Mouse (Mus musculus): ENCODE data around the gene Son. TPM values are rescaled to one million over a fixed set of nuclear protein-coding genes. Genes with fewer than 3 reads are reported as not detected.
A peak's percentile ranks its signal among the peaks of the same experiment; 100 is the strongest.

The Son gene
- polyA plus RNA-seq (2016; fragmentation: Nextera tagmentation; extraction: Ambion mirVana), result 165 and 167 TPM in 2 replicates

DNA sequence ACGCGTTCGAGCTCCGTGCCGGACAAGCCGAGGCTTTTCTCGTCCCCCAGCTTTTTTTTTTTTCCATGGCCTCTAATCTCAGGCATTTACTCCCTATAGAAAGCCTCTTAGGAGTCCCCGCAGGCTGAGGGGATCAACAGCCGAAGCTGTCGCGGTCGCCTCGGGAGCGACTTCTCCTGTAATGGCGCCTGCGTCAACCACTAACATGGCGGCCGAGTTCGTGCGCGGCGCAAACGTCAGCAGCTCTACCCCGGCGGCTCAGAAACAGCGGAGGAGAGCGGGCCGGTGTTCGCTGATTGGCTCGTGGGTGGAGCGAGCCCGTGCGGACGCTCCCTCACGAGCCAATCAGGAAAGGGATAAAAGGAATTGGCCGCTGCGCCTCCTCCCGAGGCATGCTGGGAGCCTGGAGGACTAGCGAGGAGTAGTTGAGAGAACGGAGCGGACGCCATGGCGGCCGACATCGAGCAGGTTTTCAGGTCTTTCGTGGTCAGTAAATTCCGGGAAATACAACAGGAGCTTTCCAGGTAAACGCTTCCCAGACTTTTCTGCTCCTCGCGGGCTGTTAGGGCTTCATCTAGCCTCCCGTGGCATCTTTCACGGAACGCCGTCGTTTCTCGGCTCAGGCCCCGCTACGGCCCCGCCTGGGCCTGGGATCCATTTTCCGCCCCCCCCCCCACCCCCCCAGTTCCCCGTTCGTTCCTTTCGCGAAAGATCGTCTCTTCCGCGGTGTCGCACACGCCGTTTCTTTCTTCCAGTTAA is at the start of gene Son:
Son (plus strand) TSS at position 46 of the 759 bp plus-strand sequence.
- peaks cover 14% of the 10 kb centered on the region for H3K36me3 ChIP-seq (replicated peaks)
- peak within 1 kb of the TSS; percentile 98 for H3K27ac ChIP-seq
- H3K4me3 ChIP-seq (replicated peaks), result peak within 1 kb of the TSS; percentile 80
- H3K9ac ChIP-seq, result peak within 1 kb of the TSS; percentile 87
- peak; percentile 97 for ATAC-seq (ENCODE audit: low FRiP score)
- peaks cover 23% of the 10 kb centered on the region for H3K4me1 ChIP-seq
- under 1% methylated on average over 69 of the region's 70 CpGs for WGBS
- H3K9me3 ChIP-seq, result no peaks in the 10 kb centered on the region
- no peaks in the 10 kb centered on the region for H3K27me3 ChIP-seq
- H3K4me2 ChIP-seq, result peak within 1 kb of the TSS; percentile 95

DNA sequence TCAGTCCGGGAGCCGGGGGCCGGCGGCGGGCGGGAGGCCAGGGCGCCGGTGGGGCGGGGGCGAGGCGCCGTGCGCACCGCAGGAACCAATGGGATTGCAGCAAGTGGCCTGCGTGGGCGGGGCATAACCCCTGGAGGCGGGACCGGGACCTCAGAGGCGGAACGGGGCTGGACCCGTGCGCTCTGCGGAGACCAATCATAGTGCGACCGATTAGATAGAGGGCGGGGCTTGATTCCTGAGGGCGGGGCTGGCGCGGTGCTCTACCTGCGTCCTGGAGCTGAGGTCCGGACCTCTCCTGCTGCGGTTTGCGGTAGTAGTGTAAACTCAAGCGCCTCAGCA is 49.7 kb upstream of the Son start, which contains the start of gene Tmem50b:
Tmem50b (minus strand) TSS at position 129 of the 339 bp plus-strand sequence.
- H3K27ac ChIP-seq, result peak within 1 kb of the TSS; percentile 69
- H3K9me3 ChIP-seq, result no peaks in the 10 kb centered on the region
- H3K27me3 ChIP-seq, result peaks cover 8% of the 10 kb centered on the region
- peak within 1 kb of the TSS; percentile 82 for H3K4me3 ChIP-seq (replicated peaks)
- peak within 1 kb of the TSS; percentile 88 for H3K4me2 ChIP-seq
- WGBS, result under 1% methylated on average over 34 of the region's 34 CpGs
- H3K4me1 ChIP-seq, result peaks cover 6% of the 10 kb centered on the region
- peak within 1 kb of the TSS; percentile 84 for H3K9ac ChIP-seq
- ATAC-seq (ENCODE audit: low FRiP score), result peak; percentile 100
- H3K36me3 ChIP-seq (replicated peaks), result no peaks in the 10 kb centered on the region

DNA sequence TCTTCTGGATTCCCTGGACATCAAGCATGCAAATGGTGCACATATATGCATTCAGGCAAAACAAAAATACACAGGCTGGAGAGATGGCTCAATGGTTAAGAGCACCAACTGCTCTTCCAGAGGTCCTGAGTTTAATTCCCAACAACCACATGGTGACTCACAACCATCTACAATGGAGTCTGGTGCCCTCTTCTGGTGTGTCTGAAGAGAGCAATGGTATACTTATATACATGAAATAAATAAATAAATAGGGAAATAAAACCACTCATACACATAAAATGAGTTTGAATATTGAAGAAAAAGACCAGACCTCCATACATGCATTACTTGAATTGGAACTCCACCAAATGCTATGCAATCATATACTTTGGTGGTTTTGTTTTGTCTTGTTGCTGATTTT is 48.1 kb upstream of the Son start:
- Histone ChIP-seq H3K9me3 (no peaks in the 10 kb centered on the region), H3K36me3 (replicated peaks) (no peaks in the 10 kb centered on the region), H3K9ac (no peak overlapping the region), H3K27me3 (peaks cover 8% of the 10 kb centered on the region), H3K4me3 (replicated peaks) (no peak overlapping the region), H3K27ac (no peak overlapping the region), H3K4me1 (peaks cover 6% of the 10 kb centered on the region), H3K4me2 (no peak overlapping the region)
- ATAC-seq (ENCODE audit: low FRiP score), result no peak

DNA sequence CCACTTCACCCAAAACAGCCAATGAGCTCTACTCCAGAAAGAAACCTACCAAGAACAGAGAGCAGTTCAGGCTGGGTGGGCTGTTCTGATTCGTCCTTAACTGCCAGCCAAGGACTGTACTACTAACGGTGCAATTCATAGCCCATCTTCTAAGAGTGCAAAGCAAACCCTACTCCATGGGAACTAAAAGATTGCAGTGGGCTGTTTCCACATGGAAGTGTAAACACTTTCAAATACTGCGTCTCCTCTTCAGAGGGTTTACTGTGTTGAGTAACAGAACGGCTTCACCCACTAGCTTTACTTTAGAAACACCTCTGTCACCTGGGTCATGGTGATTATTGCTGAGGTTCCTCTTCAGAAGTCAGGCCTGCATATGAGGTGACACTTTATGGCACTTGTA is 46.2 kb upstream of the Son start:
- no peak overlapping the region for H3K4me2 ChIP-seq
- no peak overlapping the region for H3K9ac ChIP-seq
- no peak overlapping the region for H3K4me3 ChIP-seq (replicated peaks)
- WGBS, result 88% methylated on average over 4 of the region's 4 CpGs
- no peak for ATAC-seq (ENCODE audit: low FRiP score)
- no peaks in the 10 kb centered on the region for H3K9me3 ChIP-seq
- H3K27me3 ChIP-seq, result peaks cover 8% of the 10 kb centered on the region
- no peak overlapping the region for H3K27ac ChIP-seq
- H3K36me3 ChIP-seq (replicated peaks), result no peaks in the 10 kb centered on the region
- H3K4me1 ChIP-seq, result peaks cover 6% of the 10 kb centered on the region

DNA sequence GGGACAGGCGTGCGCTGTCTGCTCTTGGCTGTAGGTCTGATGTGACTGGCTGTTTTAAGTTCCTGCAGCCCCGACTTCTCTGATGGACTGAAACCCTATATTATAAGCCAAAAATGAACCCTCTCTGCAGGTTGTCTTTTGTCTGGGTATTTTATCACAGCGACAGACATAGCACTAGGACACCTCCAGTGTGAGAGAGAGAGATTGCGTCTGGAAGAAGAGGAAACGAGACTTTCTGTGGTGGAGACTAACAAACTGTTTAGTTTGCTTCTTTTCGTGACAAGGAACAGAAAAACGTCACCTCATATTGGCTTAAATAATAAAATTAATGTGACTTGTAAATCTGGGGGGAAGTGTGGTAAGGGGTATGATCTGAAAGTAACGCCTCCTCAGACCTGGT is 45.6 kb upstream of the Son start:
- H3K4me1 ChIP-seq, result peaks cover 2% of the 10 kb centered on the region
- H3K4me3 ChIP-seq (replicated peaks), result no peak overlapping the region
- 83% methylated on average over 9 of the region's 9 CpGs for WGBS
- no peak for ATAC-seq (ENCODE audit: low FRiP score)
- no peaks in the 10 kb centered on the region for H3K36me3 ChIP-seq (replicated peaks)
- H3K27me3 ChIP-seq, result peaks cover 8% of the 10 kb centered on the region
- no peak overlapping the region for H3K4me2 ChIP-seq
- no peak overlapping the region for H3K9ac ChIP-seq
- H3K9me3 ChIP-seq, result no peaks in the 10 kb centered on the region
- no peak overlapping the region for H3K27ac ChIP-seq

DNA sequence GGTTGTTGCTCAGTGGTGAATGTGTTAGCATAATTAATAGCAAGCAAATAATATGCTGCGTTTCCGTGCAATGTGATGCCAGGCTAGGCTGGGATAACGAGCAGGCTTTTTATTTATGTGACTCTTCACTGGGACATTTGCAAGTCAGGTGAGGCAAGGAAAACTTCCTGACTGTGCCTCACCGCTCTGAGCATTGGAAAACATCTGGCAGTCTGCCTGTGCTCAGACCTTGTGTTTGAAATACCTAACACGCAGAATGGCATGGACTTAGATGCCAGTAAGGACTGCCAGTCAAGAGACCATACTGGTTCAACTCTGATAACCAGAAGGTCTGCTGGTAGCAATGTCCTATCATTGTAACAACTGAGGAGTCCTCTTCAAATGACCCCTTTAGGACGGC is 42.1 kb upstream of the Son start:
- no peak for ATAC-seq (ENCODE audit: low FRiP score)
- 69% methylated on average over 6 of the region's 6 CpGs for WGBS
- H3K9me3 ChIP-seq, result no peaks in the 10 kb centered on the region

DNA sequence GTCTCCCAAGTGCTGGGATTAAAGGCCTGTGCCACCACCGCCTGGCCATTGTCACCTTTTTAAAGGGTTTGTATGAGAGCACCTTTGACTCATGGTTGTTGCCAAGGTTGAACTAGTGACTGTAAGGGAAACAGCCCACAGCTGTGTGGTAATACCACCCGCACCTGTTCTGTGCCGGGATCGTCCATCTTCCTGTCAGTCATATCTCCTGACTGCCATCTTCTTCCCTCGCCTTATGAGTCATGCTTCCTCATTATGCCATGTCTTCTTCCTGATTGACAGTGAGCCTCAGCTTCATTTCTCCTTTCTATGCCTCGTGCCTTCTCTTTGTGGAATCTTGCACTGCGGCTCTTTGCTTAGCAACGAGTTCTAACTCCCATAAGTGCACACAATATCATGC is 40.3 kb upstream of the Son start:
- no peak overlapping the region for H3K4me3 ChIP-seq (replicated peaks)
- ATAC-seq (ENCODE audit: low FRiP score), result no peak

More for the DNA sequence above, 42.1 kb upstream of the Son start:
- H3K27me3 ChIP-seq, result no peaks in the 10 kb centered on the region; the same call in 1 of the 2 replicates
- no peak overlapping the region for H3K9ac ChIP-seq
- no peaks in the 10 kb centered on the region for H3K4me1 ChIP-seq
- no peak overlapping the region for H3K4me3 ChIP-seq (replicated peaks)
- no peak overlapping the region for H3K27ac ChIP-seq
- no peak overlapping the region for H3K4me2 ChIP-seq
- H3K36me3 ChIP-seq (replicated peaks), result no peaks in the 10 kb centered on the region

DNA sequence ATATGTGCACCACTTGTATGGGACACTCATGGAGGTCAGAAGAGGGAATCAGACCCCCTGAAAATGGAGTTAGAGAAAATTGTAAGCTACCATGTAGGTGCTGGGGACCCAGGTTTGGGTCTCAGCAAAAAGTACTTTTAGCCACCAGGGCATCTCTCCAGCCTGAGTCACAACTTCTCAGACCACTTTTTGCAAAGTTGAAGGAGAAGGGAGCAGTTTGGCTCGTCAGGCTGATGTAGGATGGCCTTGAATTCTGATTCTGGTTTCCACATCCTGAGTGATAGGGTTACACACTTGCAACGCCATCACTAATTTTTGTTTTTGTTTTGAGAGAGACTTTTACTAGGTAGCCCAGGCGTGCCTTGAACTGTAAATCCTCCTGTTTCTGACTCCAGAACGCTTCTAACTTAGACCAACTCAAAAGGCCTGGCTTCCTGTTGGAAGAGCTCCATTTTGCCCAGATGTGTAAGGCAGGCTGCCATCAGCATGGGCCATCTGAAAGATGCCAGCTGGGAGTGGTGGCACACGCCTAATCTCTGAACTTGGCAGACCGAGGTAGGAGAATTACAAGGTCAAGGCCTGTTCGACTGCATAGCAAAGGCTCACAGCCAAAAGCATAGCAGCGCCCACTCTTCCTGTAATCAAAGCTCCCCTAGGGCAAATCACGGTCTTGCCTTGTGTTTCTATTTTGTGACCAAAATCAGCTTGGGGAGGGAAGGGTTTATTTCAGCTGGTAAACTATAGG is 37.6 kb upstream of the Son start:
- H3K4me2 ChIP-seq, result no peak overlapping the region
- no peaks in the 10 kb centered on the region; the same call in 1 of the 2 replicates for H3K4me1 ChIP-seq
- no peaks in the 10 kb centered on the region for H3K27me3 ChIP-seq
- no peaks in the 10 kb centered on the region for H3K9me3 ChIP-seq
- H3K4me3 ChIP-seq (replicated peaks), result no peak overlapping the region
- H3K27ac ChIP-seq, result no peak overlapping the region
- ATAC-seq (ENCODE audit: low FRiP score), result no peak
- H3K9ac ChIP-seq, result no peak overlapping the region
- H3K36me3 ChIP-seq (replicated peaks), result no peaks in the 10 kb centered on the region
- 87% methylated on average over 9 of the region's 9 CpGs for WGBS

More for the DNA sequence above, 40.3 kb upstream of the Son start:
- Histone ChIP-seq H3K4me2 (no peak overlapping the region), H3K4me1 (no peaks in the 10 kb centered on the region), H3K36me3 (replicated peaks) (no peaks in the 10 kb centered on the region), H3K27ac (no peak overlapping the region), H3K9me3 (no peaks in the 10 kb centered on the region), H3K9ac (no peak overlapping the region), H3K27me3 (no peaks in the 10 kb centered on the region; the same call in 1 of the 2 replicates)
- 93% methylated on average over 8 of the region's 8 CpGs for WGBS

DNA sequence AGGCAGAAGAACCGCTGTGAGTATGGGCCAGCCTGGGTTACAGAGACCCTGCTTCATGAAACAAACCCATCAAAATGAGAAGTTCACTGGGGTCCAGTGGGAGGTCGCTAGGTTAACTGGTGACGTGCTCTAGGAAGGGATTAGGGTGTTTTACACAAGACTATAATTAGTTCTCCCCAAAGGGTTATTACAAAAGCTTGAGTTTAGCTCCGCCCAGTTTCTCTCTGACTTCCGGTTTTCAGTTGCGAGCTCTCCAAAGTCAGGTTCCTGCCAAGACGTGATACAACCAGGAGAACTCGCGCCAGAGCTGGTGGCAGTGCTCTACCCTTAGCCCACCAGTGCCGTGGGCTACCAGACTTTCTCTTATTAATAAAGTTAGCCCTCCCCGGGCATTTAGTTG is 36.1 kb upstream of the Son start:
- Histone ChIP-seq H3K27me3 (no peaks in the 10 kb centered on the region), H3K36me3 (replicated peaks) (no peaks in the 10 kb centered on the region), H3K4me2 (no peak overlapping the region), H3K27ac (no peak overlapping the region), H3K4me3 (replicated peaks) (no peak overlapping the region), H3K4me1 (no peaks in the 10 kb centered on the region; the same call in 1 of the 2 replicates), H3K9ac (no peak overlapping the region), H3K9me3 (no peaks in the 10 kb centered on the region)
- ATAC-seq (ENCODE audit: low FRiP score), result no peak
- 70% methylated on average over 11 of the region's 11 CpGs for WGBS

DNA sequence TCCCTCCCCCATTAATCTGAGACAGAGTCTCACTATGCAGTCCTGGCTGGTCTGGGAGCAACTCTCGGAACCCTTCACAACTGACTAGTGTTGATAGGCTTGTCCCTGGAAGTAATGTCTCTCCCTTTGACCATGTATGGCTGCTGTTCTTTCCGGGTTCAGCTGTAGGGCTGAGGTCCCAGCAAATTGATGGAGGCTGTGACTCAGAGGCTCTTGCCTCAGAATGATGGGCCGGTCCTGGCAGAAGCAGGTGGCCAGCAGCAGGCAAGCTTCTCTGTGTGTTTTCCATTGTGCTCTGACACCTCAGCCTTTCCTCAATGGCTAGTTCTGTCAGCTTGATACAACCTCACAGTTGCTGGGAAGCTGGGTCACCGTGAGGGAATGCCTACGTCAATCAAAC is 34.8 kb upstream of the Son start:
- Histone ChIP-seq H3K27ac (no peak overlapping the region), H3K27me3 (no peaks in the 10 kb centered on the region), H3K4me3 (replicated peaks) (no peak overlapping the region), H3K36me3 (replicated peaks) (no peaks in the 10 kb centered on the region), H3K4me2 (no peak overlapping the region), H3K9ac (no peak overlapping the region), H3K9me3 (no peaks in the 10 kb centered on the region), H3K4me1 (no peaks in the 10 kb centered on the region; the same call in 1 of the 2 replicates)
- ATAC-seq (ENCODE audit: low FRiP score), result no peak
- WGBS, result 78% methylated on average over 5 of the region's 5 CpGs

DNA sequence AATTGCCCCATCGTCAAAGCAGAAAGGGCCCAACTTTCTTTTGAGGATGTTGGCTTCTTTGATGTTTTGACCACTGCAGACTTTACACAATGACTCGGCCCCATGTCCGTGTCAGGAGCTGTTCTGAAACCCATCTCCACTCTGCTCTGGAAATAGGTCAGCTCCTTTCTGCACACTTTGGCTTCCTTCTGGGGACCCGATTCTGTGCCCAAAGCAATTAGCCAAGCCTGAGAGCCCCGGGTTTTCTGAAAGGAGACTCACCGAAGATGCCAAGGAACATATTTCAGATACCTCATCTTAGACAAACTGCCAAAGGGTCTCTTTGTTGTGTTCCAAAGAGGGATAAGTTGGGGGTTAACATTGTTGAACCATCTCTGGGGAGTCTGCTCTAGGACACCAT is 32.8 kb upstream of the Son start:
- Histone ChIP-seq H3K9ac (no peak overlapping the region), H3K36me3 (replicated peaks) (no peaks in the 10 kb centered on the region), H3K9me3 (no peaks in the 10 kb centered on the region), H3K27ac (no peak overlapping the region), H3K4me3 (replicated peaks) (no peak overlapping the region), H3K4me2 (no peak overlapping the region), H3K4me1 (peaks cover 5% of the 10 kb centered on the region), H3K27me3 (no peaks in the 10 kb centered on the region; the same call in 1 of the 2 replicates)
- 90% methylated on average over 6 of the region's 6 CpGs for WGBS
- no peak for ATAC-seq (ENCODE audit: low FRiP score)

DNA sequence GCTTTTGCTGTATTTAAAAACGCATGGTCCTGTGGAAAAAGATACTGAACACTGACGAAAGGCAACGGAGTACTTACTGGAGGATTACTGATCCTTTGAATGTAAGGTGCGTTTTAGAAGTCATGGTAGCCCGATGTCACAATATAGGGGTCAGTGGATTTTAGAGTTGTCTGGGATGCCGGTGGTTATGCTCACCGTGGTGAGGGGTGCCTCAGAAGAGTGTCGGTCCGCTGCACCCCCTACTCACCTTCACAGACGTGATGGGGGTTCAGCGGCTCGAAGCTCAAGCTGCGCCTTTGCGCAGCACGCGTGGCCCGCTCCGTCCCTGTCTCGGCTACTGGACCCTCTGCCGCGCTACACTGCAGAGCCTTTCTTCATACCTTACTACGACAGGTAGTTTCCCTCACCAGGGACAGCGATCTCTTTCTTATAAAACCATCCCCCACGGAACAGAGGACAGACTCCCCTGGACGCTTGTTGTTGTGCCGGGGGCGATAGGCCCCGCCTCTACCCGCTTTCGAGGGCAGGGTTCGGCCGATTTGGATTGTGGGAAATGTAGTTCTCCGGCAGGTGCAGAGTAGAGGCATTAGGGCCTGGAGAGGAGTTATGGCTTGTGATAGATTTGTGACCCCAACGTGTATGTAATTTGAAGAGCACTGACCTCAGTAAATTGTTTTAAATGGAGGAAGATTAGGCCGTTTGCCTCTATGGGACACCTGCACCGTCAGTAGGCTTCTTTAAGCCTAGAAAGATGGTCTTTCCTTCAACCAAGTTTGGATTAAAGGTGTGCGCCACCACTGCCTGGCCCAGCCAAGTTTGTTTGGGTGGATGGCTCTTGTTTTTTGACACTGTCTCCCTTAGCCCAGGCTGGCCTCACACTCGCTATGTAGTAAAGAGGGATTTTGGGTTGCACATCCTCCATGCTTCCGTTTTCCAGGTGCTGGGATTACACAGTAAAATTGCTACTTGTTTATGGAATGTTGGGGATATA is 28.5 kb upstream of the Son start, which contains the start of gene Dnajc28:
Dnajc28 (minus strand) TSS at position 516 of the 991 bp plus-strand sequence.
- no peaks in the 10 kb centered on the region for H3K9me3 ChIP-seq
- H3K4me2 ChIP-seq, result peak within 1 kb of the TSS; percentile 81
- peak within 1 kb of the TSS; percentile 66 for H3K4me3 ChIP-seq (replicated peaks)
- no peaks in the 10 kb centered on the region; the same call in 1 of the 2 replicates for H3K27me3 ChIP-seq
- peaks cover 5% of the 10 kb centered on the region for H3K4me1 ChIP-seq
- H3K36me3 ChIP-seq (replicated peaks), result peaks cover 41% of the 10 kb centered on the region
- peak; percentile 94 for ATAC-seq (ENCODE audit: low FRiP score)
- 9% methylated on average over 39 of the region's 39 CpGs for WGBS
- H3K27ac ChIP-seq, result no peak within 1 kb of the TSS
- peak within 1 kb of the TSS; percentile 63 for H3K9ac ChIP-seq
